Mouse (Mus musculus): Measurements from ENCODE around the gene Greb1. TPM values are rescaled to one million over a fixed set of nuclear protein-coding genes. Genes with fewer than 3 reads are reported as not detected.

Greb1 gene
- polyA plus RNA-seq, 1 experiment from 2014 or later, result 0.92 TPM

- H3K9me3 ChIP-seq (replicated peaks; ENCODE audit: control insufficient read depth, low read length), result no peaks in the 10 kb centered on the region
- H3K27ac ChIP-seq (ENCODE audit: low read length), result no peak overlapping the region
- H3K4me3 ChIP-seq (ENCODE audit: low read depth, low read length), result no peak overlapping the region
- no peaks in the 10 kb centered on the region for H3K36me3 ChIP-seq (ENCODE audit: control insufficient read depth, insufficient read depth)
- H3K27me3 ChIP-seq (ENCODE audit: control insufficient read depth, insufficient read depth, low read depth, low read length), result no peaks in the 10 kb centered on the region
- no peak overlapping the region for H3K9ac ChIP-seq (ENCODE audit: low read depth, low read length)
- 53% methylated on average over 4 of the region's 4 CpGs for WGBS (ENCODE audit: insufficient replicate concordance)
- H3K4me2 ChIP-seq (ENCODE audit: low read depth, low read length), result no peak overlapping the region
- no peaks in the 10 kb centered on the region for H3K4me1 ChIP-seq (ENCODE audit: control insufficient read depth, low read depth, low read length)
- no peak for ATAC-seq (ENCODE audit: low read depth)
Measured at GRCm38 (mm10) chr12:16760246-16760645, 40.4 kb downstream of the Greb1 start.

GRCm38 (mm10) chr12:16754311-16754710, 46.4 kb downstream of the Greb1 start:
- H3K9me3 ChIP-seq (replicated peaks; ENCODE audit: control insufficient read depth, low read length), result no peaks in the 10 kb centered on the region
- no peaks in the 10 kb centered on the region for H3K4me1 ChIP-seq (ENCODE audit: control insufficient read depth, low read depth, low read length)
- no peak overlapping the region for H3K4me3 ChIP-seq (ENCODE audit: low read depth, low read length)
- H3K4me2 ChIP-seq (ENCODE audit: low read depth, low read length), result no peak overlapping the region
- ATAC-seq (ENCODE audit: low read depth), result no peak
- no peaks in the 10 kb centered on the region for H3K36me3 ChIP-seq (ENCODE audit: control insufficient read depth, insufficient read depth)
- no peak overlapping the region for H3K27ac ChIP-seq (ENCODE audit: low read length)
- H3K27me3 ChIP-seq (ENCODE audit: control insufficient read depth, insufficient read depth, low read depth, low read length), result no peaks in the 10 kb centered on the region
- H3K9ac ChIP-seq (ENCODE audit: low read depth, low read length), result no peak overlapping the region
- WGBS (ENCODE audit: insufficient replicate concordance), result 3% methylated on average over 2 of the region's 2 CpGs

GRCm38 (mm10) chr12:16753555-16753954, 47.1 kb downstream of the Greb1 start:
- H3K4me3 ChIP-seq (ENCODE audit: low read depth, low read length), result no peak overlapping the region
- no peak for ATAC-seq (ENCODE audit: low read depth)
- no peaks in the 10 kb centered on the region for H3K36me3 ChIP-seq (ENCODE audit: control insufficient read depth, insufficient read depth)
- H3K4me2 ChIP-seq (ENCODE audit: low read depth, low read length), result 0 out of 2 replicates have a peak overlapping the region, but pooled peaks have one; percentile 0
- no peaks in the 10 kb centered on the region for H3K9me3 ChIP-seq (replicated peaks; ENCODE audit: control insufficient read depth, low read length)
- no peak overlapping the region for H3K27ac ChIP-seq (ENCODE audit: low read length)
- H3K4me1 ChIP-seq (ENCODE audit: control insufficient read depth, low read depth, low read length), result no peaks in the 10 kb centered on the region
- H3K9ac ChIP-seq (ENCODE audit: low read depth, low read length), result no peak overlapping the region
- H3K27me3 ChIP-seq (ENCODE audit: control insufficient read depth, insufficient read depth, low read depth, low read length), result no peaks in the 10 kb centered on the region
- WGBS (ENCODE audit: insufficient replicate concordance), result 60% methylated on average over 9 of the region's 9 CpGs

- Histone ChIP-seq H3K27ac (ENCODE audit: low read length) (no peak overlapping the region), H3K36me3 (ENCODE audit: control insufficient read depth, insufficient read depth) (no peaks in the 10 kb centered on the region), H3K4me1 (ENCODE audit: control insufficient read depth, low read depth, low read length) (no peaks in the 10 kb centered on the region), H3K4me3 (ENCODE audit: low read depth, low read length) (no peak overlapping the region), H3K9me3 (replicated peaks; ENCODE audit: control insufficient read depth, low read length) (no peaks in the 10 kb centered on the region), H3K4me2 (ENCODE audit: low read depth, low read length) (0 out of 2 replicates have a peak overlapping the region, but pooled peaks have one; percentile 0), H3K9ac (ENCODE audit: low read depth, low read length) (no peak overlapping the region), H3K27me3 (ENCODE audit: control insufficient read depth, insufficient read depth, low read depth, low read length) (no peaks in the 10 kb centered on the region)
- 21% methylated on average over 8 of the region's 8 CpGs for WGBS (ENCODE audit: insufficient replicate concordance)
- peak; percentile 66 for ATAC-seq (ENCODE audit: low read depth)
Measured at GRCm38 (mm10) chr12:16753110-16753509, 47.6 kb downstream of the Greb1 start.

GRCm38 (mm10) chr12:16752236-16752840, 48.3 kb downstream of the Greb1 start:
- Histone ChIP-seq H3K36me3 (ENCODE audit: control insufficient read depth, insufficient read depth) (no peaks in the 10 kb centered on the region), H3K9ac (ENCODE audit: low read depth, low read length) (no peak overlapping the region), H3K4me3 (ENCODE audit: low read depth, low read length) (no peak overlapping the region), H3K4me2 (ENCODE audit: low read depth, low read length) (no peak overlapping the region), H3K27ac (ENCODE audit: low read length) (no peak overlapping the region), H3K27me3 (ENCODE audit: control insufficient read depth, insufficient read depth, low read depth, low read length) (no peaks in the 10 kb centered on the region), H3K9me3 (replicated peaks; ENCODE audit: control insufficient read depth, low read length) (no peaks in the 10 kb centered on the region), H3K4me1 (ENCODE audit: control insufficient read depth, low read depth, low read length) (no peaks in the 10 kb centered on the region)
- ATAC-seq (ENCODE audit: low read depth), result no peak
- 51% methylated on average over 12 of the region's 12 CpGs for WGBS (ENCODE audit: insufficient replicate concordance)

- H3K4me2 ChIP-seq (ENCODE audit: low read depth, low read length), result no peak overlapping the region
- H3K27me3 ChIP-seq (ENCODE audit: control insufficient read depth, insufficient read depth, low read depth, low read length), result no peaks in the 10 kb centered on the region
- ATAC-seq (ENCODE audit: low read depth), result no peak
- 70% methylated on average over 6 of the region's 6 CpGs for WGBS (ENCODE audit: insufficient replicate concordance)
- no peak overlapping the region for H3K27ac ChIP-seq (ENCODE audit: low read length)
- no peaks in the 10 kb centered on the region for H3K36me3 ChIP-seq (ENCODE audit: control insufficient read depth, insufficient read depth)
- no peak overlapping the region for H3K4me3 ChIP-seq (ENCODE audit: low read depth, low read length)
- no peaks in the 10 kb centered on the region for H3K9me3 ChIP-seq (replicated peaks; ENCODE audit: control insufficient read depth, low read length)
- H3K4me1 ChIP-seq (ENCODE audit: control insufficient read depth, low read depth, low read length), result no peaks in the 10 kb centered on the region
- no peak overlapping the region for H3K9ac ChIP-seq (ENCODE audit: low read depth, low read length)
Measured at GRCm38 (mm10) chr12:16751609-16752008, 49.1 kb downstream of the Greb1 start.

GRCm38 (mm10) chr12:16740059-16740458, 60.6 kb downstream of the Greb1 start:
- no peak for ATAC-seq (ENCODE audit: low read depth)
- H3K4me2 ChIP-seq (ENCODE audit: low read depth, low read length), result no peak overlapping the region
- 14% methylated on average over 5 of the region's 5 CpGs for WGBS (ENCODE audit: insufficient replicate concordance)

GRCm38 (mm10) chr12:16737266-16737665, 63.4 kb downstream of the Greb1 start:
- peaks cover 5% of the 10 kb centered on the region for H3K4me1 ChIP-seq (ENCODE audit: control insufficient read depth, low read depth, low read length)
- 42% methylated on average over 5 of the region's 5 CpGs for WGBS (ENCODE audit: insufficient replicate concordance)
- no peak overlapping the region for H3K4me3 ChIP-seq (ENCODE audit: low read depth, low read length)
- H3K4me2 ChIP-seq (ENCODE audit: low read depth, low read length), result no peak overlapping the region
- no peaks in the 10 kb centered on the region for H3K27me3 ChIP-seq (ENCODE audit: control insufficient read depth, insufficient read depth, low read depth, low read length)
- no peak overlapping the region for H3K9ac ChIP-seq (ENCODE audit: low read depth, low read length)
- H3K27ac ChIP-seq (ENCODE audit: low read length), result no peak overlapping the region
- no peak for ATAC-seq (ENCODE audit: low read depth)
- no peaks in the 10 kb centered on the region for H3K36me3 ChIP-seq (ENCODE audit: control insufficient read depth, insufficient read depth)
- no peaks in the 10 kb centered on the region for H3K9me3 ChIP-seq (replicated peaks; ENCODE audit: control insufficient read depth, low read length)

More at GRCm38 (mm10) chr12:16740059-16740458, 60.6 kb downstream of the Greb1 start:
- Histone ChIP-seq H3K27me3 (ENCODE audit: control insufficient read depth, insufficient read depth, low read depth, low read length) (no peaks in the 10 kb centered on the region), H3K9ac (ENCODE audit: low read depth, low read length) (no peak overlapping the region), H3K4me1 (ENCODE audit: control insufficient read depth, low read depth, low read length) (peaks cover 5% of the 10 kb centered on the region), H3K9me3 (replicated peaks; ENCODE audit: control insufficient read depth, low read length) (no peaks in the 10 kb centered on the region), H3K4me3 (ENCODE audit: low read depth, low read length) (no peak overlapping the region), H3K27ac (ENCODE audit: low read length) (no peak overlapping the region), H3K36me3 (ENCODE audit: control insufficient read depth, insufficient read depth) (no peaks in the 10 kb centered on the region)

GRCm38 (mm10) chr12:16734698-16735097, 66.0 kb downstream of the Greb1 start:
- Histone ChIP-seq H3K4me3 (ENCODE audit: low read depth, low read length) (no peak overlapping the region), H3K36me3 (ENCODE audit: control insufficient read depth, insufficient read depth) (no peaks in the 10 kb centered on the region), H3K9ac (ENCODE audit: low read depth, low read length) (no peak overlapping the region), H3K9me3 (replicated peaks; ENCODE audit: control insufficient read depth, low read length) (no peaks in the 10 kb centered on the region), H3K4me2 (ENCODE audit: low read depth, low read length) (no peak overlapping the region), H3K27ac (ENCODE audit: low read length) (no peak overlapping the region), H3K27me3 (ENCODE audit: control insufficient read depth, insufficient read depth, low read depth, low read length) (no peaks in the 10 kb centered on the region), H3K4me1 (ENCODE audit: control insufficient read depth, low read depth, low read length) (peaks cover 5% of the 10 kb centered on the region)
- 54% methylated on average over 3 of the region's 3 CpGs for WGBS (ENCODE audit: insufficient replicate concordance)
- ATAC-seq (ENCODE audit: low read depth), result no peak
